Comparison of ENCODE assay signal across 26 mouse cellular contexts in genomic region chr8:10891440-10891839, GRCm38 (mm10).
DNase-seq lines count a peak whose midpoint lies in the region; ATAC-seq and TF ChIP-seq lines count a peak whose summit lies in the region.
"Had no signal": no experiment of that assay in that cellular context is flagged by ENCODE, and none has a peak within 500 bp of the region (broad histone marks: within the 10 kb centered on the region; RNA-seq: fewer than 3 reads in every experiment).

No protein-coding gene starts in this region.

- no peak overlapping the region for H3K27ac ChIP-seq in forebrain, postnatal 0 days (ENCODE audit: low read depth, low read length)
- no peak overlapping the region for H3K27ac ChIP-seq in forebrain, embryonic 12.5 days
- peak overlapping the region; percentile 48 for H3K27ac ChIP-seq in liver, adult 2 months (replicated peaks; ENCODE audit: insufficient read depth, low read depth, low read length)
- H3K27ac ChIP-seq in midbrain, postnatal 0 days (ENCODE audit: low read depth, low read length): no peak overlapping the region
- H3K27ac ChIP-seq in midbrain, embryonic 16.5 days (ENCODE audit: low read length): no peak overlapping the region
- H3K27ac ChIP-seq: embryonic facial prominence, embryonic 10.5 days; embryonic facial prominence, embryonic 12.5 days had no signal

- H3K4me1 ChIP-seq in forebrain, postnatal 0 days (ENCODE audit: insufficient read depth): 0 out of 2 replicates have a peak, but pooled peaks cover 3% of the 10 kb centered on the region
- H3K4me1 ChIP-seq in forebrain, embryonic 12.5 days: no peaks in the 10 kb centered on the region
- H3K4me1 ChIP-seq in liver, adult 2 months (ENCODE audit: control insufficient read depth, insufficient read depth, low read length): peaks cover 18% of the 10 kb centered on the region
- no peaks in the 10 kb centered on the region for H3K4me1 ChIP-seq in midbrain, postnatal 0 days (ENCODE audit: insufficient read depth, low read length)
- no peaks in the 10 kb centered on the region for H3K4me1 ChIP-seq in midbrain, embryonic 16.5 days (ENCODE audit: control insufficient read depth, insufficient read depth, low read length)
- H3K4me1 ChIP-seq: embryonic facial prominence, embryonic 10.5 days; embryonic facial prominence, embryonic 12.5 days had no signal

- H3K9me3 ChIP-seq in forebrain, postnatal 0 days (ENCODE audit: low read length): no peaks in the 10 kb centered on the region
- H3K9me3 ChIP-seq in forebrain, embryonic 12.5 days: no peaks in the 10 kb centered on the region
- no peaks in the 10 kb centered on the region for H3K9me3 ChIP-seq in midbrain, postnatal 0 days (ENCODE audit: low read length)
- no peaks in the 10 kb centered on the region for H3K9me3 ChIP-seq in midbrain, embryonic 16.5 days (replicated peaks; ENCODE audit: control insufficient read depth, low read length, poor library complexity, severe bottlenecking)
- H3K9me3 ChIP-seq: embryonic facial prominence, embryonic 10.5 days; embryonic facial prominence, embryonic 12.5 days; G1E had no signal

- H3K79me2 ChIP-seq in liver, adult 2 months (ENCODE audit: control insufficient read depth, insufficient read depth, low read length): no peaks in the 10 kb centered on the region; the same call in 1 of the 2 replicates

- ATAC-seq in forebrain, postnatal 0 days: 0 out of 2 replicates have a peak, but pooled peaks have one; percentile 36
- ATAC-seq in forebrain, embryonic 12.5 days (ENCODE audit: low FRiP score): no peak
- no peak for ATAC-seq in midbrain, postnatal 0 days (ENCODE audit: low FRiP score)
- ATAC-seq in midbrain, embryonic 16.5 days: no peak
- ATAC-seq: activated CD4-positive, CD25-positive, alpha-beta regulatory T cell, adult 4 months; CD4-positive, CD25-positive, alpha-beta regulatory T cell, adult 4 months; forebrain, embryonic 14.5 days; forebrain, embryonic 16.5 days; Patski had no signal

- WGBS in forebrain, postnatal 0 days: 63% methylated on average over 5 of the region's 5 CpGs
- 92% methylated on average over 5 of the region's 5 CpGs for WGBS in forebrain, embryonic 12.5 days
- WGBS in liver, adult 2 months: 39% methylated on average over 5 of the region's 5 CpGs
- WGBS in midbrain, postnatal 0 days: 63% methylated on average over 5 of the region's 5 CpGs
- 70% methylated on average over 5 of the region's 5 CpGs for WGBS in midbrain, embryonic 16.5 days

- no peak overlapping the region for H3K4me2 ChIP-seq in forebrain, postnatal 0 days (ENCODE audit: low read depth)
- H3K4me2 ChIP-seq in forebrain, embryonic 12.5 days: no peak overlapping the region
- H3K4me2 ChIP-seq in midbrain, postnatal 0 days (ENCODE audit: low read depth, low read length, poor library complexity, severe bottlenecking): no peak overlapping the region
- no peak overlapping the region for H3K4me2 ChIP-seq in midbrain, embryonic 16.5 days (ENCODE audit: low read length)
- H3K4me2 ChIP-seq: embryonic facial prominence, embryonic 12.5 days had no signal

- H3K4me3 ChIP-seq in forebrain, postnatal 0 days (ENCODE audit: low read depth, low read length): no peak overlapping the region
- H3K4me3 ChIP-seq in forebrain, embryonic 12.5 days (replicated peaks): no peak overlapping the region
- H3K4me3 ChIP-seq in liver, adult 2 months (ENCODE audit: insufficient read depth, low read depth, low read length): peak overlapping the region; percentile 15
- no peak overlapping the region for H3K4me3 ChIP-seq in midbrain, postnatal 0 days (ENCODE audit: low read depth, low read length)
- no peak overlapping the region for H3K4me3 ChIP-seq in midbrain, embryonic 16.5 days (ENCODE audit: low read depth, low read length)
- H3K4me3 ChIP-seq: embryonic facial prominence, embryonic 10.5 days; embryonic facial prominence, embryonic 12.5 days had no signal

- H3K27me3 ChIP-seq in forebrain, postnatal 0 days (ENCODE audit: insufficient read depth, low read length): no peaks in the 10 kb centered on the region
- no peaks in the 10 kb centered on the region for H3K27me3 ChIP-seq in forebrain, embryonic 12.5 days
- H3K27me3 ChIP-seq in liver, adult 2 months (ENCODE audit: control insufficient read depth, insufficient read depth, low read length): no peaks in the 10 kb centered on the region
- no peaks in the 10 kb centered on the region for H3K27me3 ChIP-seq in midbrain, postnatal 0 days (ENCODE audit: insufficient read depth, low read length)
- H3K27me3 ChIP-seq in midbrain, embryonic 16.5 days (ENCODE audit: control insufficient read depth, insufficient read depth, low read depth, low read length): no peaks in the 10 kb centered on the region
- H3K27me3 ChIP-seq: CH12.LX; embryonic facial prominence, embryonic 12.5 days; Patski had no signal

- TF ChIP-seq POLR2A in liver, adult 2 months (IDR thresholded peaks at IDR 0.05; ENCODE audit: extremely low read depth, insufficient read depth, low read length): no peak

- H3K36me3 ChIP-seq in forebrain, postnatal 0 days (ENCODE audit: insufficient read depth): no peaks in the 10 kb centered on the region
- no peaks in the 10 kb centered on the region for H3K36me3 ChIP-seq in forebrain, embryonic 12.5 days (replicated peaks)
- H3K36me3 ChIP-seq in liver, adult 2 months (ENCODE audit: control insufficient read depth, insufficient read depth, low read length): no peaks in the 10 kb centered on the region; the same call in 1 of the 2 replicates
- H3K36me3 ChIP-seq in midbrain, postnatal 0 days (ENCODE audit: insufficient read depth, low read length): no peaks in the 10 kb centered on the region
- no peaks in the 10 kb centered on the region for H3K36me3 ChIP-seq in midbrain, embryonic 16.5 days (ENCODE audit: control insufficient read depth, insufficient read depth, low read length)
- H3K36me3 ChIP-seq: embryonic facial prominence, embryonic 10.5 days; embryonic facial prominence, embryonic 12.5 days; G1E had no signal

- TF ChIP-seq CTCF in forebrain, postnatal 0 days (IDR thresholded peaks at IDR 0.05; ENCODE audit: low read depth): no peak
- TF ChIP-seq CTCF in liver, adult 2 months (IDR thresholded peaks at IDR 0.05; ENCODE audit: low read depth, low read length): no peak
- no peak for TF ChIP-seq CTCF in midbrain, postnatal 0 days (IDR thresholded peaks at IDR 0.05)

- H3K9ac ChIP-seq in forebrain, postnatal 0 days: no peak overlapping the region
- H3K9ac ChIP-seq in forebrain, embryonic 12.5 days: no peak overlapping the region
- H3K9ac ChIP-seq in liver, adult 2 months (ENCODE audit: low read depth, low read length): peak overlapping the region; percentile 24; the same call in 1 of the 2 replicates
- no peak overlapping the region for H3K9ac ChIP-seq in midbrain, postnatal 0 days (replicated peaks; ENCODE audit: low read length, poor library complexity, severe bottlenecking)
- H3K9ac ChIP-seq in midbrain, embryonic 16.5 days (ENCODE audit: low read depth, low read length): no peak overlapping the region
- H3K9ac ChIP-seq: embryonic facial prominence, embryonic 12.5 days had no signal

- DNase-seq in forebrain, postnatal 0 days: peak; percentile 34
- no peak for DNase-seq in liver, adult 2 months (ENCODE audit: extremely low read depth, low read depth, low spot score)
- DNase-seq in liver: no peak
- peak; percentile 32 for DNase-seq in midbrain, postnatal 0 days (ENCODE audit: low spot score)
- DNase-seq in right cerebral cortex, postnatal 10 days (ENCODE audit: low spot score in 2 of 2): peak; percentile 39 to 58
- DNase-seq in right cerebral cortex, adult 2 months (ENCODE audit: low spot score in 2 of 2): no peak
- DNase-seq: adrenal gland, adult 8-10 months; adrenal gland, postnatal 14 days; adrenal gland, postnatal 36 days; B cell, adult 2 months; cerebellum, adult 11 months; cerebellum, adult 18-20 months; cerebellum, adult 8-10 months; cerebellum, adult 9-11 months; cerebellum, postnatal 25 days had no signal

Comparison
In these comparisons a context has a peak if more than half of its experiments do, and no peak if none do; other contexts are left out.
1. DNase-seq: peak in forebrain, postnatal 0 days (single experiment), midbrain, postnatal 0 days (single experiment) and right cerebral cortex, postnatal 10 days (2 of 2); none in liver, adult 2 months (single experiment), liver (single experiment) and right cerebral cortex, adult 2 months (0 of 2).